Mouse (Mus musculus) liver, embryonic 14.5 days (tissue): Measurements from ENCODE around the gene Celf2.

Experiments used
- CTCF ChIP-seq: IDR thresholded peaks from 2 replicates; pipeline ENCODE4 v1.5.1; 2016; ENCODE audit warnings: antibody characterized with exemption, low read depth, control low read depth
- EP300 ChIP-seq: IDR thresholded peaks from 2 replicates; pipeline ENCODE4 v1.6.1; 2016; ENCODE audit warnings: antibody characterized with exemption, low read depth

- TF ChIP-seq CTCF: no peak
- TF ChIP-seq EP300: no peak
Observed at GRCm38 (mm10) chr2:6713529-6713928, 795.8 kb downstream of the Celf2 start.
